Mouse (Mus musculus): Measurements from ENCODE around the gene Trmt11. TPM values are rescaled to one million over a fixed set of nuclear protein-coding genes. Genes with fewer than 3 reads are reported as not detected.
"Not testable (repeated sequence)": the region's sequence is repeated elsewhere in the genome, so short reads cannot be mapped to it uniquely, and the experiment has no call there.

Gene Trmt11
- polyA plus RNA-seq, 1 experiment, result 7.2 TPM

DNA sequence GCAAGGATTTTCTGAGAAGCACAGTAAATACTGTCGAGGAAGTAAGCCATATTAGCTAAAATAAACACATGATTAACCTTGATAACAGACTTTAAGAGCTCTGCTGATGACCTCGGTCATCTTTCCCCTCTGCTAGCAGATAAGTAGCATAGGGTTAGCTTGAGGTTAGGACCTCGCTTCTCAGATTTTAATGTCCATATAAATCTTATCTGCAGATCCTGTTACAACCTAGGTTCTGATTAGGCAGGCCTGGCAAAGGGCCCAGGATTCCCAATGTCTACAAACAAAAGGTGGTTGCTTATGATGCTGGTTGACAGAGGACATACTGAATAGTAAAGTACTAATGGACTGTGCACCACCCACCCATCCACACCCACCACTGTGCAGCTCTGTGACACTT, 83.8 kb downstream of the Trmt11 start:
- no peaks in the 10 kb centered on the region for H3K4me1 ChIP-seq (ENCODE audit: control insufficient read depth, insufficient read depth, low read length)
- TF ChIP-seq POLR2A (IDR thresholded peaks at IDR 0.05; ENCODE audit: borderline replicate concordance, insufficient read depth, low read length), result no peak
- H3K27me3 ChIP-seq (ENCODE audit: control insufficient read depth, insufficient read depth, low read length), result no peaks in the 10 kb centered on the region
- no peak overlapping the region for H3K4me3 ChIP-seq (replicated peaks; ENCODE audit: insufficient read depth, low read depth, low read length)
- no peak for DNase-seq
- H3K27ac ChIP-seq (ENCODE audit: insufficient read depth, low read length), result no peak overlapping the region
- WGBS, result 92% methylated on average over 3 of the region's 3 CpGs

DNA sequence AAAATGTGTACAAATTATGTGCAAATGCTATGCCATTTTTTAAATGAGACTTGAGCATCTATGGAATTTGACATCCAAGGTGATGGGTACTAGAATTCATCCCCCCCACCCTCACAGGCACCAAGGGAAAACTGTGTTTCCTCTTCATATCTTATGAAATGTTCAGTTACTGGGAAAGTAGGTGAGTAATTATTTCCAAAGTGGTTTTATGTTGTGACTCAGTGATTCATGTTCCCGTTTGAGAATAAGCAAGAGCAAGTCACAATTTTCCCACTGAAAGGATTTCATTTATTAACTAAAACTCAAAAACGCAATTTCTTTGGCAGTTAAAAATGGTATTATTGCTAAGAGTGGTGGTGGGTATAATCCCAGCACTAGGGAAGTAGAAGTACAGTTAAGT, 95.8 kb downstream of the Trmt11 start:
- 79% methylated on average over 2 of the region's 2 CpGs for WGBS
- Histone ChIP-seq H3K27ac (ENCODE audit: insufficient read depth, low read length) (no peak overlapping the region), H3K4me1 (ENCODE audit: control insufficient read depth, insufficient read depth, low read length) (no peaks in the 10 kb centered on the region), H3K27me3 (ENCODE audit: control insufficient read depth, insufficient read depth, low read length) (no peaks in the 10 kb centered on the region), H3K4me3 (replicated peaks; ENCODE audit: insufficient read depth, low read depth, low read length) (no peak overlapping the region)
- no peak for TF ChIP-seq CTCF (IDR thresholded peaks at IDR 0.05; ENCODE audit: borderline replicate concordance, insufficient read depth, low read depth, low read length)
- no peak for TF ChIP-seq POLR2A (IDR thresholded peaks at IDR 0.05; ENCODE audit: borderline replicate concordance, insufficient read depth, low read length)
- no peak for DNase-seq

DNA sequence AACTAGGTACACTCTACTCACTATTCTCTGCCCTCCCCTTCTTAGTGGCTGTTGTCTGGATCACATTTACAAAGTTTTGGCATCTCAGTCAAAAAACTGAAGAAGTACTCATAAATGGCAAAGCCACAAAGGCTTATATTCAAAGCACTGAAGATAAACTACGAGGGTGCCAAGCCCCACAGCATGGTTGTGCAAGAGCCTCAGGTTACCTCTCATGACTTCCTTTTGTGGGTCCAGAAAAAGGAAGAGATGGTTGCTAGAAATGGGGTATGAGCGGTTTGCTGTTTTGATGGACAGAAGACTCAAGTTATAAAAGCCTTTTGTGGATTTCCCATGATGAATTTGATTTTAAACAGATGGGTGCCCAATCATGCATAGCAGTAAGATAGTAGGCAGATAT, 97.4 kb downstream of the Trmt11 start:
- H3K27ac ChIP-seq (ENCODE audit: insufficient read depth, low read length), result no peak overlapping the region
- H3K4me1 ChIP-seq (ENCODE audit: control insufficient read depth, insufficient read depth, low read length), result no peaks in the 10 kb centered on the region
- no peak for TF ChIP-seq POLR2A (IDR thresholded peaks at IDR 0.05; ENCODE audit: borderline replicate concordance, insufficient read depth, low read length)
- TF ChIP-seq CTCF (IDR thresholded peaks at IDR 0.05; ENCODE audit: borderline replicate concordance, insufficient read depth, low read depth, low read length), result no peak
- 80% methylated on average over 2 of the region's 2 CpGs for WGBS
- no peaks in the 10 kb centered on the region for H3K27me3 ChIP-seq (ENCODE audit: control insufficient read depth, insufficient read depth, low read length)
- no peak overlapping the region for H3K4me3 ChIP-seq (replicated peaks; ENCODE audit: insufficient read depth, low read depth, low read length)
- DNase-seq, result no peak

DNA sequence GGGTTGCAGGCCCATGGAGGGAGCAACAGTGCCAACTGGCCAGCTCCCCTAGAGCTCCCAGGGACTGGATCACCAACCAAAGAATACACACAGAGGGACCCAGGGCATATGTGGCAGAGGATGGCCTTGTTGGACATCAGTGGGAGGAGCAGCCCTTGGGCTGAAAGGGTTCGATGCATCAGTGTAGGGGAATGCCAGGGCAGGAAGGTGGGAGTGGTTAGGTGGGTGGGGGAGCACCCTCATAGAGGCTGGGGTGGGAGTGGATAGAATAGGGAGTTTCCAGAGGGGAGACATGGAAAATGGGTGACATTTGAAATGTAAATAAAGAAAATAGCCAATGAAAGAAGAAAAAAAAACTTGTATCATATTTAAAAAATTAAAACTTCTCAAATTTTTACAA, 97.8 kb downstream of the Trmt11 start:
- WGBS, result 89% methylated on average over 1 of the region's 1 CpGs
- no peaks in the 10 kb centered on the region for H3K4me1 ChIP-seq (ENCODE audit: control insufficient read depth, insufficient read depth, low read length)
- H3K27ac ChIP-seq (ENCODE audit: insufficient read depth, low read length), result no peak overlapping the region
- H3K27me3 ChIP-seq (ENCODE audit: control insufficient read depth, insufficient read depth, low read length), result no peaks in the 10 kb centered on the region
- TF ChIP-seq POLR2A (IDR thresholded peaks at IDR 0.05; ENCODE audit: borderline replicate concordance, insufficient read depth, low read length) (no peak), CTCF (IDR thresholded peaks at IDR 0.05; ENCODE audit: borderline replicate concordance, insufficient read depth, low read depth, low read length) (no peak)
- DNase-seq, result no peak
- no peak overlapping the region for H3K4me3 ChIP-seq (replicated peaks; ENCODE audit: insufficient read depth, low read depth, low read length)

DNA sequence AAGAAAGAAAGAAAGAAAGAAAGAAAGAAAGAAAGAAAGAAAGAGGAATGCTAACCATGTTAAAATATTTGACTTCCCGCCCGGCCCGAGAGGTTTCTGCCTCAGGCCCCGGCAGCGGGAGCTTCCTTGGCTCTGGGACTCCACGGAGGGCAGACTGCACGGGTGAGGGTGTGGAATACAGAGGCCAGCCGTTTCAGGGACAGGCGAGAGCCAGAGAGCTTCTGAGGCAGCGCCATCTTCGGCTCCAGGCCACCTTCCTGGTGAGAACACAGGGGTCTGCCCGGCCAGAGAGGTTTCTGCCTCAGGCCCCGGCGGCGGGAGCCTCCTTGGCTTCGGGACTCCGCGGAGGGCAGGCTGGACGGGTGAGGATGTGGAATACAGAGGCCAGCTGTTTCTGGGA, 102.3 kb downstream of the Trmt11 start:
- H3K27me3 ChIP-seq (ENCODE audit: control insufficient read depth, insufficient read depth, low read length); DNase-seq; H3K27ac ChIP-seq (ENCODE audit: insufficient read depth, low read length); H3K4me1 ChIP-seq (ENCODE audit: control insufficient read depth, insufficient read depth, low read length); H3K4me3 ChIP-seq (replicated peaks; ENCODE audit: insufficient read depth, low read depth, low read length): not testable (repeated sequence)
- WGBS, result 79% methylated on average over 19 of the region's 19 CpGs

Other genes starting within 250 kb of the Trmt11 start
- 18.3 and 18.7 TPM in 2 replicates for gene Hint3, start 28.9 kb upstream of the Trmt11 start, polyA plus RNA-seq (2012; rRNA removed)
- gene Ncoa7, start 202.6 kb upstream of the Trmt11 start, polyA plus RNA-seq (2012; rRNA removed), result 65.5 and 69.4 TPM in 2 replicates
- 5.9 and 6.2 TPM in 2 replicates for gene Hey2, start 242.1 kb upstream of the Trmt11 start, polyA plus RNA-seq (2012; rRNA removed)